Comparison of ENCODE assay signal across 21 mouse cellular contexts in the genomic region with DNA sequence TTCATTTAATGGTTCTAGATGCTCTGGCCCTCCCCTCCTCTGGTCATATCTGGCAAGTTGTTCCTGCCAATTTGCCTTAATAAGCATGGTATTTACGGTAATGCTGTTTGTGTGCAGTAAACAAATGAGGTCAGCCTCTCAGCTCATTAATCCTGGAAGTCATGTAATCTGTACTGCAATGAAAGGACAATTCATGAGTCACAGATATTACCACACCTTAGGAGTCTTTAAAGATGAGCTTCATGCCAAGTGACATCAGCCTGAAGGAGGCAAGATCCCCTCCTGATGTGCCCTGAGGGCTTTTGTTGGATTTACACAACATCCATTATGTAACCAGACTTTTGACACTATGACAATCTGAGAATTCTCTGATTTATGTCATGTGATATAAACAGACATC. TPM values are rescaled to one million over a fixed set of nuclear protein-coding genes. Genes with fewer than 3 reads are reported as not detected.
A peak's percentile ranks its signal among the peaks of the same experiment; 100 is the strongest.
DNase-seq lines count a peak whose midpoint lies in the region; ATAC-seq and TF ChIP-seq lines count a peak whose summit lies in the region.
"Had no signal": no experiment of that assay in that cellular context is flagged by ENCODE, and none has a peak within 500 bp of the region (broad histone marks: within the 10 kb centered on the region; RNA-seq: fewer than 3 reads in every experiment).

No protein-coding gene starts in this region.

- TF ChIP-seq CTCF in lung, adult 2 months (IDR thresholded peaks at IDR 0.05; ENCODE audit: insufficient read depth, low read length): no peak

- 43% methylated on average over 1 of the region's 1 CpGs for WGBS in lung, embryonic 15.5 days
- 53% methylated on average over 1 of the region's 1 CpGs for WGBS in lung, adult 2 months
- 82% methylated on average over 1 of the region's 1 CpGs for WGBS in embryonic facial prominence, embryonic 12.5 days
- 53% methylated on average over 1 of the region's 1 CpGs for WGBS in limb, embryonic 12.5 days

- H3K9ac ChIP-seq in lung, embryonic 15.5 days: no peak overlapping the region
- no peak overlapping the region for H3K9ac ChIP-seq in embryonic facial prominence, embryonic 12.5 days
- no peak overlapping the region for H3K9ac ChIP-seq in limb, embryonic 12.5 days (replicated peaks)
- H3K9ac ChIP-seq: hindbrain, embryonic 13.5 days; intestine, embryonic 15.5 days; midbrain, embryonic 13.5 days had no signal

- no peak overlapping the region for H3K27ac ChIP-seq in lung, embryonic 15.5 days
- peak overlapping the region; percentile 60 for H3K27ac ChIP-seq in embryonic facial prominence, embryonic 12.5 days
- peak overlapping the region; percentile 79 for H3K27ac ChIP-seq in limb, embryonic 12.5 days
- H3K27ac ChIP-seq: heart, embryonic 10.5 days; hindbrain, embryonic 13.5 days; intestine, embryonic 15.5 days; kidney, postnatal 0 days; layer of hippocampus, adult 2 months; midbrain, embryonic 13.5 days had no signal

- TF ChIP-seq POLR2A in lung, adult 2 months (IDR thresholded peaks at IDR 0.05; ENCODE audit: borderline replicate concordance, extremely low read depth, low read depth, low read length): no peak

- no peaks in the 10 kb centered on the region for H3K36me3 ChIP-seq in lung, embryonic 15.5 days
- no peaks in the 10 kb centered on the region for H3K36me3 ChIP-seq in embryonic facial prominence, embryonic 12.5 days
- H3K36me3 ChIP-seq in limb, embryonic 12.5 days: no peaks in the 10 kb centered on the region
- H3K36me3 ChIP-seq: heart, embryonic 10.5 days; hindbrain, embryonic 13.5 days; intestine, embryonic 15.5 days; midbrain, embryonic 13.5 days had no signal

- H3K27me3 ChIP-seq in lung, embryonic 15.5 days: peaks cover 8% of the 10 kb centered on the region
- H3K27me3 ChIP-seq in embryonic facial prominence, embryonic 12.5 days: peaks cover 9% of the 10 kb centered on the region
- H3K27me3 ChIP-seq in limb, embryonic 12.5 days: peaks cover 2% of the 10 kb centered on the region; the same call in 1 of the 2 replicates

- no peak overlapping the region for H3K4me3 ChIP-seq in lung, embryonic 15.5 days
- H3K4me3 ChIP-seq in lung, adult 2 months (replicated peaks; ENCODE audit: extremely low read depth, low read depth, low read length): no peak overlapping the region
- no peak overlapping the region for H3K4me3 ChIP-seq in embryonic facial prominence, embryonic 12.5 days
- no peak overlapping the region for H3K4me3 ChIP-seq in limb, embryonic 12.5 days (replicated peaks)
- H3K4me3 ChIP-seq: erythroblast, embryonic 14.5 days; heart, embryonic 10.5 days; hindbrain, embryonic 13.5 days; intestine, embryonic 15.5 days; layer of hippocampus, adult 2 months; midbrain, embryonic 13.5 days had no signal

- H3K4me2 ChIP-seq in lung, embryonic 15.5 days: no peak overlapping the region
- H3K4me2 ChIP-seq in embryonic facial prominence, embryonic 12.5 days (replicated peaks): no peak overlapping the region
- H3K4me2 ChIP-seq in limb, embryonic 12.5 days: no peak overlapping the region
- H3K4me2 ChIP-seq: hindbrain, embryonic 13.5 days; intestine, embryonic 15.5 days; liver, embryonic 11.5 days; midbrain, embryonic 13.5 days had no signal

- H3K9me3 ChIP-seq in lung, embryonic 15.5 days: no peaks in the 10 kb centered on the region
- no peaks in the 10 kb centered on the region for H3K9me3 ChIP-seq in embryonic facial prominence, embryonic 12.5 days
- H3K9me3 ChIP-seq in limb, embryonic 12.5 days: no peaks in the 10 kb centered on the region
- H3K9me3 ChIP-seq: heart, embryonic 10.5 days; hindbrain, embryonic 13.5 days; intestine, embryonic 15.5 days; midbrain, embryonic 13.5 days had no signal

- ATAC-seq in lung, embryonic 15.5 days (ENCODE audit: borderline replicate concordance, extremely low read depth, low FRiP score, low TSS enrichment): peak; percentile 44; the same call in 1 of the 2 replicates
- no peak for ATAC-seq in embryonic facial prominence, embryonic 12.5 days (ENCODE audit: insufficient number of reproducible peaks, insufficient read depth, low FRiP score, low TSS enrichment)
- ATAC-seq in limb, embryonic 12.5 days (ENCODE audit: insufficient number of reproducible peaks, insufficient read depth, low FRiP score, low TSS enrichment, low read depth): no peak
- no peak for ATAC-seq in inflammation-experienced regulatory T-cells, adult 6 months
- ATAC-seq: forebrain, embryonic 16.5 days; intestine, embryonic 15.5 days; midbrain, embryonic 13.5 days had no signal

- DNase-seq in lung, adult 2 months: no peak
- peak; percentile 71 for DNase-seq in skeletal muscle tissue, adult 2 months (ENCODE audit: low read depth, low spot score)
- DNase-seq in kidney, adult 9 months: no peak
- DNase-seq: adrenal gland, adult 8-10 months; cerebellum, postnatal 10 days; heart, postnatal 14 days; right cerebral cortex, adult 18-20 months; thymus, adult 2 months had no signal

- peaks cover 9% of the 10 kb centered on the region for H3K4me1 ChIP-seq in lung, embryonic 15.5 days
- H3K4me1 ChIP-seq in lung, adult 2 months (ENCODE audit: control insufficient read depth, insufficient read depth, low read length): no peaks in the 10 kb centered on the region
- H3K4me1 ChIP-seq in embryonic facial prominence, embryonic 12.5 days: peaks cover 13% of the 10 kb centered on the region
- peaks cover 15% of the 10 kb centered on the region for H3K4me1 ChIP-seq in limb, embryonic 12.5 days (replicated peaks)
- H3K4me1 ChIP-seq: hindbrain, embryonic 13.5 days; intestine, embryonic 15.5 days; midbrain, embryonic 13.5 days had no signal

RNA-seq across cellular contexts. Expression of a gene that starts 6.6 kb away (rescaled TPM):
- 2.2 and 2.3 TPM in 2 replicates for polyA plus RNA-seq in lung, embryonic 15.5 days (2015; fragmentation: Nextera tagmentation; extraction: Ambion mirVana)
- 5.1 and 5.4 TPM in 2 replicates for polyA plus RNA-seq in lung, adult 2 months (2012; rRNA removed)
- polyA plus RNA-seq in embryonic facial prominence, embryonic 12.5 days (2016; fragmentation: Nextera tagmentation; extraction: Ambion mirVana): 2.4 and 3.3 TPM in 2 replicates
- polyA plus RNA-seq in limb, embryonic 12.5 days (2016; fragmentation: Nextera tagmentation; extraction: Ambion mirVana): 1.9 and 3.0 TPM in 2 replicates
- polyA plus RNA-seq in inflammation-experienced regulatory T-cells, adult 6 months (2017; shearing (Covaris generic)): 1 to 10 TPM; 1.5 to 2.6 (median 1.9) TPM
- polyA plus RNA-seq: erythroblast, embryonic 14.5 days had no signal

RNA-seq across cellular contexts. Expression of a gene that starts 42.2 kb away (rescaled TPM):
- polyA plus RNA-seq in lung, embryonic 15.5 days (2015; fragmentation: Nextera tagmentation; extraction: Ambion mirVana): 4.9 and 5.7 TPM in 2 replicates
- 0.67 and 2.1 TPM in 2 replicates for polyA plus RNA-seq in lung, adult 2 months (2012; rRNA removed)
- 2.9 and 3.0 TPM in 2 replicates for polyA plus RNA-seq in embryonic facial prominence, embryonic 12.5 days (2016; fragmentation: Nextera tagmentation; extraction: Ambion mirVana)
- polyA plus RNA-seq in limb, embryonic 12.5 days (2016; fragmentation: Nextera tagmentation; extraction: Ambion mirVana): 3.5 and 3.7 TPM in 2 replicates
- 1 to 10 TPM in 2 of 3 experiments, not detected in 1; 1.1 to 1.5 TPM for polyA plus RNA-seq in inflammation-experienced regulatory T-cells, adult 6 months (2017; shearing (Covaris generic))

RNA-seq across cellular contexts. Expression of a gene that starts 42.4 kb away (rescaled TPM):
- polyA plus RNA-seq in lung, embryonic 15.5 days (2015; fragmentation: Nextera tagmentation; extraction: Ambion mirVana): 7.7 and 8.1 TPM in 2 replicates
- polyA plus RNA-seq in lung, adult 2 months (2012; rRNA removed): 0.70 and 1.3 TPM in 2 replicates
- polyA plus RNA-seq in embryonic facial prominence, embryonic 12.5 days (2016; fragmentation: Nextera tagmentation; extraction: Ambion mirVana): 8.4 and 9.4 TPM in 2 replicates
- 9.8 and 10.1 TPM in 2 replicates for polyA plus RNA-seq in limb, embryonic 12.5 days (2016; fragmentation: Nextera tagmentation; extraction: Ambion mirVana)
- polyA plus RNA-seq in inflammation-experienced regulatory T-cells, adult 6 months (2017; shearing (Covaris generic)): 1 to 10 TPM; 4.4 to 7.7 (median 7.7) TPM
- polyA plus RNA-seq: erythroblast, embryonic 14.5 days had no signal
